Mouse (Mus musculus): Measurements from ENCODE around the gene Oas1h.

GRCm38 (mm10) chr5:120869436-120870015 is 8.3 kb downstream of the Oas1h start:
- no peak for TF ChIP-seq CTCF (IDR thresholded peaks at IDR 0.05; ENCODE audit: control insufficient read depth, insufficient read depth, low read length)
- no peak for TF ChIP-seq POLR2A (IDR thresholded peaks at IDR 0.05; ENCODE audit: borderline replicate concordance, control insufficient read depth, low read depth, low read length)

Data from bone marrow, adult 2 months (tissue).